Mouse (Mus musculus): ENCODE data around the gene OR5BS1P. TPM values are rescaled to one million over a fixed set of nuclear protein-coding genes. Genes with fewer than 3 reads are reported as not detected.
A peak's percentile ranks its signal among the peaks of the same experiment; 100 is the strongest.
"Not testable (repeated sequence)": the region's sequence is repeated elsewhere in the genome, so short reads cannot be mapped to it uniquely, and the experiment has no call there.

The OR5BS1P gene
- total RNA-seq (2014; fragmentation: Nextera tagmentation) (not detected in 2 replicates), total RNA-seq (2017) (not detected in 2 replicates)

GRCm38 (mm10) chr15:98469596-98469995, at the start of gene OR5BS1P:
TSS of gene OR5BS1P (plus strand) at chr15:98469896.
- ATAC-seq (replicated peaks; ENCODE audit: poor library complexity, severe bottlenecking), result no peak

- no peak for ATAC-seq (replicated peaks; ENCODE audit: poor library complexity, severe bottlenecking)
Observed at GRCm38 (mm10) chr15:98420897-98421296, 48.8 kb upstream of the OR5BS1P start.

DNA sequence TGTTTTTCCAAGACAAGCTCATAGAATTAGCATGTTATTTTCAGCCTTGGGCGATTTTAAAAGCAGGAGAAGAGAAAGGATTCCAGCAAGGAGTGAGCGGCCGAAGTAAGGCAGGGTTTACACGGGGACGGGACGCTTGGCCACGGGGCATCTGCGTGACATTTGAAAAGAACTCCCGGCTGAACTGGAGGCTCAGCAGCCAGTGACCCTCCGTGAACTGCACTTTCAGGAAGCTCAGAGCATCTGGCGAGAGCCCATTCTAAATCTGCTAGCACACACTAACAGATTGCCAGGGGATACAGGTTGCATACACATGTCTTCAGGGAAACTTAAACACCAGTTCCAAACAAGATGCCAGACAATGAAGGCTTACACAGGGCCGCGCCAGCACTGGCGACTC, 45.4 kb upstream of the OR5BS1P start:
- no peak for ATAC-seq (replicated peaks; ENCODE audit: poor library complexity, severe bottlenecking)

GRCm38 (mm10) chr15:98424753-98425152, 44.9 kb upstream of the OR5BS1P start:
- no peak for ATAC-seq (replicated peaks; ENCODE audit: poor library complexity, severe bottlenecking)

DNA sequence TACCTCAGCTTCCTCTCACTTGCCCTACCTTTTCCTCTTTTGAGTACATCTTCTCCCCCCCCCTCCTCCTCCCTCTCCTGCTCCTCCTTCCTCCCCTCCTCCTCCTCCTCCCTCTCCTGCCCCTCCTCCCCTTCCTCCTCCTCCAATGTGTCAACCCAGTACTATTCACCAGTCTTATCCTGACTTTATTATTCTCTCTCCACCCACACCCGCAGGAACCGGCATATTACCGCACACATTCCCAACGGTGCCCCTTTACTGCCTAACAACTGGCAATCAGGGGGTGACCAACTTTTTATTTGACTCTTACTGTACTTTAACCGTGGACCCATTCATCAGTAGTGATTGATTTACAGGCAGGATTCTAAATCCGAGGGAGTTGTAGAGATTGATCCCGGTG, 44.5 kb upstream of the OR5BS1P start:
- ATAC-seq (replicated peaks; ENCODE audit: poor library complexity, severe bottlenecking), result no peak

DNA sequence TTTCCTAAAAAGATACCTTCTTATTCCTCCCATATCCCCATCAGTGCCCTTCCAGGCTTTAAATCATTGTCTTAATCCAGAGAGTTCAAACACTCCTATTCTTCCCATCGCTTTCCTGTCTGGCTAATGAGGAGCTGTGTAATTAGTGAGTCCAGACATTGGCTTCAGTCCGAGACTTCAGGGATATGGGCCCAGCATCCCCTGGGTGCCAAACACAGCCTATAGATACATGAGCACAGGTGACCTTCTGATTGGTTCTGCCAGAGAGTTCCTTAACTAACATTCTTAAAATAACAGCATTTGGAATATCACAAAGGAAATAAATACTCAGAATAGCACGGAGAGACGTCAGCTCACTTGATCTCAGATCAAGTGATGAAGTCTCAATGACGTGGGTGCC, 38.8 kb upstream of the OR5BS1P start, which contains the start of gene Olfr282:
TSS of gene Olfr282 (plus strand) at position 301 of the 400 bp plus-strand sequence.
- not testable (repeated sequence) for ATAC-seq (replicated peaks; ENCODE audit: poor library complexity, severe bottlenecking)

GRCm38 (mm10) chr15:98444561-98444960, 25.1 kb upstream of the OR5BS1P start:
- no peak for ATAC-seq (replicated peaks; ENCODE audit: poor library complexity, severe bottlenecking)

DNA sequence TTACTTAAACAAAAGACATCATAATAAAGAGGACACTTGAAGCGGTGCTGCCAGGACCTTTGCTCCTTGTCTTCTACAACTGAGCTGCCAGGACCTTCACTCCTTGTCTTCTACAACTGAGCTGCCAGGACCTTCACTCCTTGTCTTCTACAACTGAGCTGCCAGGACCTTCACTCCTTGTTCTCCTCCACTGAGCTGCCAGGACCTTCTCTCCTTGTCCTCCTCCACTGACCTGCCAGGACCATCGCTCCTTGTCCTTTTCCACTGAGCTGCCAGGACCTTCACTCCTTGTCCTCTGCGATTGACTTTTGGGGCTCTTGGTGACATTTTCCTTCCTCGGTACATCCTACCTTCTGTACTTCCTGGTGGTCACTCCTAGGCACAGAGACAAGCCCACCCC, 21.2 kb upstream of the OR5BS1P start:
- no peak for ATAC-seq (replicated peaks; ENCODE audit: poor library complexity, severe bottlenecking)

DNA sequence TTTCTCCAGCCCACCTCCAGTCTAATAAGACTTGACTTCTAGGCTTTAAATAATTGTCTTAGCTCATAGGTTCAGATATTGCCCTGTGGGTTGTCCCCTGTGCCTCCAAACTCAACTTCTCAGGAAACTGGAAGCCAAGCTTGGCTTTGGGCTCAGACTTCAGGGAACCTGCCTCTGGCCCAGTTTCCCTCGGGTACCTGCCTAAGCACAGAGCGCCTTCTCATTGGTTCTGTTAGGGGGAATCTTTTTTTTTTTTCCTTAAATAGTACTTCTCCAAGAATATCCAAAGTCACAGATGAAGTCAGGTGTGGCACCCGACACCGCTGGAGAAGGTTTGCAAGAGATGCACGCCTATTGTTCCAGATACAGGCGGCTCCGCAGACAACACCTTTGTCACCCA, 17.4 kb upstream of the OR5BS1P start, which contains the start of gene Olfr281:
TSS of gene Olfr281 (plus strand) at position 301 of the 400 bp plus-strand sequence.
- ATAC-seq (replicated peaks; ENCODE audit: poor library complexity, severe bottlenecking), result no peak

GRCm38 (mm10) chr15:98471539-98471938, 1.8 kb downstream of the OR5BS1P start:
- ATAC-seq (replicated peaks; ENCODE audit: poor library complexity, severe bottlenecking), result no peak

- 0 out of 2 replicates have a peak, but pooled peaks have one; percentile 5 for ATAC-seq (replicated peaks; ENCODE audit: poor library complexity, severe bottlenecking)
Observed at GRCm38 (mm10) chr15:98474958-98475357, 5.3 kb downstream of the OR5BS1P start.

GRCm38 (mm10) chr15:98475382-98475781, 5.7 kb downstream of the OR5BS1P start:
- ATAC-seq (replicated peaks; ENCODE audit: poor library complexity, severe bottlenecking), result peak; percentile 61

DNA sequence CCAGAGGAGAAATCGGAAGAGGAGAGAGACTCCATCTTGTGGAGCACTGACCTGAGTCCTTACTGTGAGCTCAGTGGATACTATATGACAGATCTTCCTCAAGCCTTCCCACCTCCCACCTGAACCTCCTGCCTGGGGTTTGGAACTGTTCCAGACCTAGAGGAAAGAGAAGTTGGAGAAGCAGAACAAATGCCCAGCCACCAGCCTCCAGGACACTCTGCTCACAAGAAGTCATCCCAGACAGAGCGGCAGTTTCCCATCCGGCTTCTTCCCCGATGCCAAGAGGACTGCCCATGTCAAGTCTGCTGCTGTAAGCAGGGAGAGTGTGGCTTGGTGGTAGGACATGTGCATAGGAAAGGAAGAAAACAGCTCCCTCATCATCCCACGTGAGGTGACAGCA, 6.6 kb downstream of the OR5BS1P start:
- no peak for ATAC-seq (replicated peaks; ENCODE audit: poor library complexity, severe bottlenecking)

DNA sequence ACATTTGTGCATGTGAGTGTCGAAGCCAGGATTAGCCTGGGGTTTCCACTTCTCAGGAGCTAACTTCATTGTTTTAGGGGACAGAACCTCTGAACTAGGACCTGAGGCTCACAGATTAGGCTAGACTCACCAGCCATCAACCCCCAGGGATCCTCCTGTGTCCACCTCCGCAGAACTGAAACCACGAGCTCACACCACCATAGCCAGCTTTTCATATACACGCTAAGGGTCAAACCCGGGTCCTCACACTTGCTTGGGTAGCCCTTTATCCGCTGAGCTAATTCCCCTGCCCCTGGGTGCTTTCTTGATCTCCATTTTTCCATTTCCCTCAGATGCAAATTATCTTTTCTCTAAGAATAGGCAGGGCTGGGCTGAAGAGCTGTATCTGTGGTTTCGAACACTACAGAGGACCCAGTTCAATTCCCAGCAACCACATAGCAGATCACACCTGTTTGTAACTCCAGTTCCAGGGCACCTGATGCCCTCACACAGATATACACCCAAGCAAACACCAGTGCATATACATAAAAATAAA, 9.9 kb downstream of the OR5BS1P start:
- no peak for ATAC-seq (replicated peaks; ENCODE audit: poor library complexity, severe bottlenecking)

GRCm38 (mm10) chr15:98482701-98483100, 13.0 kb downstream of the OR5BS1P start, which contains the start of gene Lalba:
TSS of gene Lalba (minus strand) at chr15:98482721.
- ATAC-seq (replicated peaks; ENCODE audit: poor library complexity, severe bottlenecking), result no peak

- peak; percentile 90 for ATAC-seq (replicated peaks; ENCODE audit: poor library complexity, severe bottlenecking)
Observed at GRCm38 (mm10) chr15:98483907-98484886, 14.5 kb downstream of the OR5BS1P start.

- ATAC-seq (replicated peaks; ENCODE audit: poor library complexity, severe bottlenecking), result no peak
Observed at GRCm38 (mm10) chr15:98486433-98487021, 16.8 kb downstream of the OR5BS1P start.

GRCm38 (mm10) chr15:98491332-98491731, 21.6 kb downstream of the OR5BS1P start:
- ATAC-seq (replicated peaks; ENCODE audit: poor library complexity, severe bottlenecking), result no peak

DNA sequence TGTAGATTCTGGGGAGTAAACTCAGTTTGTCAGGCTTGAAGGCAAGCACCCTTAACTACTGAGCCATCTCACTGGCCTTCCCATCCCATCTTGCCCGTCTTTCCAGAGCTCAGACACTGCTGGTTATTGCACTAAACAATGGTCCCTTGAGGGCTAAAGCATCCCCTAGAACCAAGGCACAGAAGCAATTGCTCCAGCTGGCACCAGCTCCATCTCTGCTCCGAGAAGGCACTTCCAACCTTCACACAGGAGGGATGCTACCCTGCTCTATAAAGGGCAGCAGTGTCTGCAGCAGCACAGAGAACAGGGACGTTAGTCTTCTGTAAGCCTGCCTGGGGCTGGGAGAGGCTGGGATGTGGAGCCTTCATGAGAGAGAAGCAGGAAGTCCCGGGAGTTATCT, 22.4 kb downstream of the OR5BS1P start, which contains the start of gene Olfr279:
TSS of gene Olfr279 (plus strand) at position 301 of the 400 bp plus-strand sequence.
- no peak for ATAC-seq (replicated peaks; ENCODE audit: poor library complexity, severe bottlenecking)

DNA sequence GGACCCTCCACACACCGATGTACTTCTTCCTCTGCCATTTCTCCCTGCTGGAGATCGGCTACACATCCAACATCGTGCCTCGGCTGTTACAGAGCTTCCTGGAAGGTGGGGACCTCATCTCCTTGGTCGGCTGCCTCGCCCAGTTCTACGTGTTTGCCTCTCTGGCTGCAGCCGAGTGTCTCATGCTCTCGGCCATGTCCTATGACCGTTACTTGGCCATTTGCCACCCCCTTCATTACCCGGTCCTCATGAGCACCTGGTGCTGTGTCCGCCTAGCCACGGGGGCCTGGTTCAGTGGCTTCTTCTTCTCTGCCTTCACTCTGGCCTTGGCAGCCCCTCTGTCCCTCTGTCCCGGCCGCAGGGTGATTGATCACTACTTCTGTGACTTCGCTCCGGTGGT, 27.9 kb downstream of the OR5BS1P start:
- ATAC-seq (replicated peaks; ENCODE audit: poor library complexity, severe bottlenecking), result no peak

DNA sequence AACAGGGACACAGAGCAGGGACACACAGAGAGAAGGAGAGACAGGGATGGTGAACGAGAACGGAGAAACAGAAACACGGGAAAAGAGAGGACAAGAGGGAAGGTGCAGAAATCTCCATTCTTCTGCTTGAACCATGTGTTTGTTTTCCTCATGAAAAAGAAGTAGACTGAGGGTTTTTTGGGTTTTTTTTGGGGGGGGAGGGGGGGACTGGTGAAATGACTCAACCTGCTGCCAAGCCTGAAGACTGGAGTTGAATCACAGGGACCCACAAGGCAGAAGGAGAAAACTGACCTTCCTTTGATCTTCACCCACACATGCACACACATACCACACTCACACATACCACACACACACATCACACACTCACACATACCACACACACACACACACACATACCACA, 33.6 kb downstream of the OR5BS1P start:
- ATAC-seq (replicated peaks; ENCODE audit: poor library complexity, severe bottlenecking), result no peak
